Mouse (Mus musculus): ENCODE measurements around the gene Tmem217.
A peak's percentile ranks its signal among the peaks of the same experiment; 100 is the strongest.

- TF ChIP-seq ZC3H11A (IDR thresholded peaks at IDR 0.05; ENCODE audit: borderline replicate concordance, low read depth, low read length) (no peak), MAFK (IDR thresholded peaks at IDR 0.05; ENCODE audit: insufficient read depth, low read depth, low read length) (no peak), CHD2 (IDR thresholded peaks at IDR 0.05; ENCODE audit: low read depth, low read length) (no peak), HCFC1 (IDR thresholded peaks at IDR 0.05; ENCODE audit: borderline replicate concordance, insufficient read depth, low read length) (0 out of 2 replicates have a peak, but pooled peaks have one; percentile 25), ZNF384 (IDR thresholded peaks at IDR 0.05; ENCODE audit: low read depth, low read length) (0 out of 2 replicates have a peak, but pooled peaks have one; percentile 4)
These were observed 62.0 kb downstream of the Tmem217 start for GRCm38 (mm10) chr17:29489971-29490712.
